Mouse (Mus musculus): ENCODE data around the gene Gipr. TPM values are rescaled to one million over a fixed set of nuclear protein-coding genes. Genes with fewer than 3 reads are reported as not detected.

The Gipr gene
- polyA plus RNA-seq, 1 experiment from 2014 or later: 51.5 TPM

DNA sequence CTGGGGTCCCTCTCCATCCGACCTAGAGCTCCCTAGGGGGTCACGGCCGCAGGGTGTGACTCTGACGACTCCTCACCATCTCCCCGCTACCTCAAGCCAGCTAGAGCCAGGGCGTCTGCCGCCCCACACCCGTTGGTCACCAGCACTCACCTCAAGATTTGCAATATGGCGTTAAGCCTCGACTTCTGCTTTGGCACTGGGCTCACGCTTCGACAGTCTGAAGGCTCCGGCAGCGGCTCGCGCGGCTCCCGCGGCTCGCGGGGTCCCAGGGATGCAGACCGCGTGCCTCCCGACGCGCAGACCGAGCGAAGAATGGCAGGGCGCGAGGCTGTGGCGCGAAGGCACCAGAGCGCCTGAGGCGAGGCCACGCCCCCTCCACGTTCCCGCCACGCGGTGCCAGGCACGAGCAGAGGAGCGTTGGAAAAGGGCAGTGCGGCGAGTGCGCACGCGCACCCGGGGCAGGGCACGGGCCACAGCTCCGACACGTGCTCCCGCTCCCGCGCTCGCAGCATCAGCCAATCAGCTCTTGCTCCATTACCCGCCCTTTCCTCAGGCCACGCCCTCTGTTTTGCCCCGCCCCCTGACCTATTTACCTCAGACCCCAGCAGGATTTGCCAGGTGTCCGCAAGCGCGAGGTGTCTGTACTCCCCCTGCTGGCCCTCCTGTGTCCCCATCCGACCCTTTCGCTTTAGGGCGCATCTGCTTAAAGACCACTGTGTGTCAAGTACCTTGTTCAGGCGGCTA, 47.7 kb downstream of the Gipr start, which contains the start of gene Gm4969:
Gene Gm4969 (minus strand): TSS at position 341 of the 744 bp plus-strand sequence.
- Histone ChIP-seq H3K27ac (replicated peaks in 1 of 2; ENCODE audit: control insufficient read depth in 1 of 2, insufficient read depth in 1 of 2, low read depth in 2 of 2, low read length in 2 of 2) (no peak within 1 kb of the TSS), H3K27me3 (ENCODE audit: control insufficient read depth, insufficient read depth, low read length) (no peaks in the 10 kb centered on the region), H3K4me2 (ENCODE audit: low read length) (peak within 1 kb of the TSS; percentile 58), H3K9me3 (ENCODE audit: control insufficient read depth, low read length) (peaks cover 8% of the 10 kb centered on the region; the same call in 1 of the 2 replicates), H3K9ac (ENCODE audit: low read length) (no peak within 1 kb of the TSS), H3K4me3 (ENCODE audit: control insufficient read depth in 1 of 2, insufficient read depth in 1 of 2, low read depth in 1 of 2, low read length in 2 of 2) (peak within 1 kb of the TSS; percentile 15 to 23), H3K4me1 (ENCODE audit: control insufficient read depth in 2 of 2, insufficient read depth in 2 of 2, low read length in 2 of 2) (peaks cover 8 to 18% of the 10 kb centered on the region in 2 experiments; a peak in 3 of 4 replicates), H3K36me3 (ENCODE audit: control insufficient read depth, insufficient read depth, low read length) (no peaks in the 10 kb centered on the region)
- 0 out of 2 replicates have a peak, but pooled peaks have one; percentile 10 for ATAC-seq (ENCODE audit: insufficient number of reproducible peaks, insufficient read depth, low FRiP score, low read depth)
- WGBS: 21% methylated on average over 63 of the region's 64 CpGs

DNA sequence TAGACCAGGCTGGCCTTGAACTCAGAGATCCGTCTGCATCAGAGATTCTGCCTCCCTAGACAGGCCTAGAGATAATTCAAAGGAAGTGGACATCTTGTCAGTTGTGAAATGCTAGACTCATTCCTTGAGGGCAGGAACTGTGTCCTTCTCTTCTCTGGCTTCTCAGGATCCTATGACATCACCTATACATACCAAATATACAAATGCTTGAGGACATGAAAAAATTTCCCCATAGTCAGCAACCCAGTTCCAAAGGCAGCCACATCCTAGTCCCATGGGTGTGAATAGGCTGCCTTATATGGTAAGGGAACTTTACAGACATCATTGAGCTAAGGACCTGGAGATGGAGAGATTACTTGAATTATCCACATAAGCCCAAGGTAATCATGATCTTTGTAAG, 56.4 kb downstream of the Gipr start:
- ATAC-seq (ENCODE audit: insufficient number of reproducible peaks, insufficient read depth, low FRiP score, low read depth): no peak
- 66% methylated on average over 1 of the region's 1 CpGs for WGBS

DNA sequence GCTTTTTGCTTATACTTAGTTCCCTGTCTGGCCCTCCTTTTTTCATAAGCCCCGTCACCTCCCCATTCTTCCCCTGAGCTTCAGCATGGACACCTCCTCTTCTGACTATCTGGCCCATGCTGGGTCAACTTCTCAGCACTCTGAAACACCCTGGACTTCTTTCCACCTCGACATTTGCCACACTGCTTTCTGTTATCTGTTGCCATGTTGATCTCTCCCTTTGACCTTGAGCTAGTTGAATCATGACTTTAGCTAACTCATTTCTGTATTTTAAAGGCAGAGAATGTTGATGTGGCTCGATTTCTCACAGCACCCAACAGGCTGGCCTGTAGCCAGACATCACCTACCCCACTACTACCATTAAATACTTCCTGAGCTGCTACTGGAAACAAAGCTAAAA, 58.5 kb downstream of the Gipr start:
- 33% methylated on average over 3 of the region's 3 CpGs for WGBS
- H3K27ac ChIP-seq (replicated peaks in 1 of 2; ENCODE audit: control insufficient read depth in 1 of 2, insufficient read depth in 1 of 2, low read depth in 2 of 2, low read length in 2 of 2): no peak overlapping the region
- no peaks in the 10 kb centered on the region for H3K36me3 ChIP-seq (ENCODE audit: control insufficient read depth, insufficient read depth, low read length)
- no peak overlapping the region for H3K4me2 ChIP-seq (ENCODE audit: low read length)
- H3K27me3 ChIP-seq (ENCODE audit: control insufficient read depth, insufficient read depth, low read length): no peaks in the 10 kb centered on the region
- peaks cover 9% of the 10 kb centered on the region; the same call in 1 of the 2 replicates for H3K9me3 ChIP-seq (ENCODE audit: control insufficient read depth, low read length)
- no peak overlapping the region for H3K4me3 ChIP-seq (ENCODE audit: control insufficient read depth in 1 of 2, insufficient read depth in 1 of 2, low read depth in 1 of 2, low read length in 2 of 2)
- peaks cover 0 to 7% of the 10 kb centered on the region in 2 experiments; a peak in 2 of 4 replicates for H3K4me1 ChIP-seq (ENCODE audit: control insufficient read depth in 2 of 2, insufficient read depth in 2 of 2, low read length in 2 of 2)
- no peak for ATAC-seq (ENCODE audit: insufficient number of reproducible peaks, insufficient read depth, low FRiP score, low read depth)
- H3K9ac ChIP-seq (ENCODE audit: low read length): no peak overlapping the region

More for the DNA sequence above, 56.4 kb downstream of the Gipr start:
- Histone ChIP-seq H3K27me3 (ENCODE audit: control insufficient read depth, insufficient read depth, low read length) (no peaks in the 10 kb centered on the region), H3K9me3 (ENCODE audit: control insufficient read depth, low read length) (no peaks in the 10 kb centered on the region), H3K36me3 (ENCODE audit: control insufficient read depth, insufficient read depth, low read length) (no peaks in the 10 kb centered on the region), H3K9ac (ENCODE audit: low read length) (no peak overlapping the region), H3K4me1 (ENCODE audit: control insufficient read depth in 2 of 2, insufficient read depth in 2 of 2, low read length in 2 of 2) (peaks cover 0 to 7% of the 10 kb centered on the region in 2 experiments; a peak in 2 of 4 replicates), H3K4me2 (ENCODE audit: low read length) (no peak overlapping the region), H3K27ac (replicated peaks in 1 of 2; ENCODE audit: control insufficient read depth in 1 of 2, insufficient read depth in 1 of 2, low read depth in 2 of 2, low read length in 2 of 2) (no peak overlapping the region), H3K4me3 (ENCODE audit: control insufficient read depth in 1 of 2, insufficient read depth in 1 of 2, low read depth in 1 of 2, low read length in 2 of 2) (no peak overlapping the region)

MicroRNAs encoded within 50 kb of the gene (microRNA counts, 519-probe panel; counts per million panel counts)
- 322 counts per million, percentile 70 among the panel's probes with 10 or more counts for microRNA mmu-miR-330

Small RNAs within 50 kb of the gene (microRNA-seq; reads per million reads assigned to microRNA genes)
- 461 reads per million, percentile 72 among the genes with 10 or more reads in this experiment for gene Mir330

Other genes with a start within 250 kb of the Gipr start
- 0.57 and 0.88 TPM in 2 replicates for gene Nova2, start 240.2 kb downstream of the Gipr start, polyA plus RNA-seq (2014; fragmentation: Nextera tagmentation; extraction: Ambion mirVana)
- gene Nanos2, start 178.7 kb downstream of the Gipr start, polyA plus RNA-seq (2014; fragmentation: Nextera tagmentation; extraction: Ambion mirVana): not detected in 2 replicates
- gene Mypop, start 174.9 kb downstream of the Gipr start, polyA plus RNA-seq (2014; fragmentation: Nextera tagmentation; extraction: Ambion mirVana): 1.3 and 1.6 TPM in 2 replicates
- gene Irf2bp1, start 162.1 kb downstream of the Gipr start, polyA plus RNA-seq (2014; fragmentation: Nextera tagmentation; extraction: Ambion mirVana): 14.8 and 17.8 TPM in 2 replicates
- gene Foxa3, start 142.6 kb downstream of the Gipr start, polyA plus RNA-seq (2014; fragmentation: Nextera tagmentation; extraction: Ambion mirVana): not detected in 2 replicates
- 15.8 and 16.3 TPM in 2 replicates for gene Sympk, start 141.8 kb downstream of the Gipr start, polyA plus RNA-seq (2014; fragmentation: Nextera tagmentation; extraction: Ambion mirVana)
- gene Rsph6a, start 111.4 kb downstream of the Gipr start, polyA plus RNA-seq (2014; fragmentation: Nextera tagmentation; extraction: Ambion mirVana): not detected in 2 replicates
- gene Dmwd, start 89.9 kb downstream of the Gipr start, polyA plus RNA-seq (2014; fragmentation: Nextera tagmentation; extraction: Ambion mirVana): 19.6 and 20.4 TPM in 2 replicates
- 31.1 and 36.0 TPM in 2 replicates for gene Dmpk, start 82.3 kb downstream of the Gipr start, polyA plus RNA-seq (2014; fragmentation: Nextera tagmentation; extraction: Ambion mirVana)
- gene Six5, start 71.5 kb downstream of the Gipr start, polyA plus RNA-seq (2014; fragmentation: Nextera tagmentation; extraction: Ambion mirVana): 7.3 and 8.3 TPM in 2 replicates
- 1.2 TPM in 2 replicates for gene Gm4969, start 47.8 kb downstream of the Gipr start, polyA plus RNA-seq (2014; fragmentation: Nextera tagmentation; extraction: Ambion mirVana)
- 5.5 and 5.6 TPM in 2 replicates for gene Fbxo46, start 46.3 kb downstream of the Gipr start, polyA plus RNA-seq (2014; fragmentation: Nextera tagmentation; extraction: Ambion mirVana)
- gene Qpctl, start 16.8 kb downstream of the Gipr start, polyA plus RNA-seq (2014; fragmentation: Nextera tagmentation; extraction: Ambion mirVana): 7.0 and 7.8 TPM in 2 replicates
- gene Snrpd2, start 16.4 kb downstream of the Gipr start, polyA plus RNA-seq (2014; fragmentation: Nextera tagmentation; extraction: Ambion mirVana): 104 and 111 TPM in 2 replicates
- gene Eml2, start 10.3 kb upstream of the Gipr start, polyA plus RNA-seq (2014; fragmentation: Nextera tagmentation; extraction: Ambion mirVana): 8.3 and 9.5 TPM in 2 replicates
- gene Gpr4, start 46.4 kb upstream of the Gipr start, polyA plus RNA-seq (2014; fragmentation: Nextera tagmentation; extraction: Ambion mirVana): 1.6 and 1.9 TPM in 2 replicates
- gene Opa3, start 62.2 kb upstream of the Gipr start, polyA plus RNA-seq (2014; fragmentation: Nextera tagmentation; extraction: Ambion mirVana): 36.5 and 38.6 TPM in 2 replicates
- 66.1 and 68.9 TPM in 2 replicates for gene Vasp, start 105.7 kb upstream of the Gipr start, polyA plus RNA-seq (2014; fragmentation: Nextera tagmentation; extraction: Ambion mirVana)
- gene Ppm1n, start 113.9 kb upstream of the Gipr start, polyA plus RNA-seq (2014; fragmentation: Nextera tagmentation; extraction: Ambion mirVana): 0.20 TPM in 1 of 2 replicates, not detected in the other
- 39.2 and 43.6 TPM in 2 replicates for gene Rtn2, start 116.5 kb upstream of the Gipr start, polyA plus RNA-seq (2014; fragmentation: Nextera tagmentation; extraction: Ambion mirVana)
- 0.22 TPM in 1 of 2 replicates, not detected in the other for gene Fosb, start 143.9 kb upstream of the Gipr start, polyA plus RNA-seq (2014; fragmentation: Nextera tagmentation; extraction: Ambion mirVana)
- 60.0 and 68.7 TPM in 2 replicates for gene Ercc1, start 178.7 kb upstream of the Gipr start, polyA plus RNA-seq (2014; fragmentation: Nextera tagmentation; extraction: Ambion mirVana)
- 12.7 and 15.7 TPM in 2 replicates for gene Cd3eap, start 193.4 kb upstream of the Gipr start, polyA plus RNA-seq (2014; fragmentation: Nextera tagmentation; extraction: Ambion mirVana)
- gene Ppp1r13l, start 193.6 kb upstream of the Gipr start, polyA plus RNA-seq (2014; fragmentation: Nextera tagmentation; extraction: Ambion mirVana): 15.2 and 15.4 TPM in 2 replicates
- 4.8 and 6.6 TPM in 2 replicates for gene Ercc2, start 215.9 kb upstream of the Gipr start, polyA plus RNA-seq (2014; fragmentation: Nextera tagmentation; extraction: Ambion mirVana)
- gene Klc3, start 238.0 kb upstream of the Gipr start, polyA plus RNA-seq (2014; fragmentation: Nextera tagmentation; extraction: Ambion mirVana): 1.8 and 1.9 TPM in 2 replicates
- gene Ckm, start 238.6 kb upstream of the Gipr start, polyA plus RNA-seq (2014; fragmentation: Nextera tagmentation; extraction: Ambion mirVana): 910 and 1,062 TPM in 2 replicates